Mouse (Mus musculus) ovary, adult 2 months (tissue): ENCODE data around the gene Cyb5r4. TPM values are rescaled to one million over a fixed set of nuclear protein-coding genes. Genes with fewer than 3 reads are reported as not detected.

ENCODE experiments used
- polyA plus RNA-seq: library from polyadenylated mRNA; depleted of rRNA; stranded (reverse); fragments of >200 nt; gene quantifications from 2 replicates; pipeline ENCODE4 v1.2.3, GENCODE M21; 2012; rRNA removed

The Cyb5r4 gene
- polyA plus RNA-seq, result 5.5 and 7.9 TPM in 2 replicates

GRCm38 (mm10) chr9:87021778-87022523, at the start of gene Cyb5r4:
TSS of gene Cyb5r4 (plus strand) at chr9:87022014.

GRCm38 (mm10) chr9:87015288-87015937, 6.4 kb upstream of the Cyb5r4 start, which contains the start of gene Ripply2:
TSS of gene Ripply2 (plus strand) at chr9:87015537.

Other genes starting within 250 kb of the Cyb5r4 start
- 0.53 and 1.1 TPM in 2 replicates for gene Snap91, start 141.4 kb upstream of the Cyb5r4 start, polyA plus RNA-seq
- not detected in 2 replicates for gene Ripply2, start 6.5 kb upstream of the Cyb5r4 start, polyA plus RNA-seq
- 0.35 and 0.48 TPM in 2 replicates for gene Mrap2, start 122.3 kb downstream of the Cyb5r4 start, polyA plus RNA-seq
- gene Cep162, start 233.5 kb downstream of the Cyb5r4 start, polyA plus RNA-seq, result 1.3 and 1.6 TPM in 2 replicates